Mouse (Mus musculus) E14TG2a.4 (cell line): ENCODE results near the gene Pof1b.
A peak's percentile ranks its signal among the peaks of the same experiment; 100 is the strongest.

ENCODE experiments used
- H3K27me3 ChIP-seq: 2 replicates; pipeline ENCODE4 v1.6.1; 2014; ENCODE audit warnings: low read length, control low read depth; ENCODE audit not compliant: insufficient read depth
- H3K36me3 ChIP-seq: 2 replicates; pipeline ENCODE4 v1.6.1; 2014; ENCODE audit warnings: low read length, control low read depth; ENCODE audit not compliant: insufficient read depth
- H3K4me1 ChIP-seq: replicated peaks from 2 replicates; pipeline ENCODE4 v1.6.1; 2014; ENCODE audit warnings: low read depth, low read length, control low read depth
- H3K4me3 ChIP-seq: replicated peaks from 2 replicates; pipeline ENCODE4 v1.5.1; 2014; ENCODE audit warnings: mild to moderate bottlenecking, low read length
- H3K9me3 ChIP-seq: 2 replicates; pipeline ENCODE4 v1.6.1; 2014; ENCODE audit warnings: low read length, control low read depth
- CTCF ChIP-seq: conservative IDR thresholded peaks from 2 replicates; pipeline ENCODE4 v1.5.1; 2014; ENCODE audit warnings: low read length
- NANOG ChIP-seq: IDR thresholded peaks from 2 replicates; pipeline ENCODE4 v1.6.1; 2014; ENCODE audit warnings: borderline replicate concordance, low read length, mixed read lengths
- POU5F1 ChIP-seq: IDR thresholded peaks from 2 replicates; pipeline ENCODE4 v1.6.1; 2014; ENCODE audit warnings: low read length, borderline replicate concordance

Pof1b gene

GRCm38 (mm10) chrX:112698508-112698907 is at the start of gene Pof1b:
Gene Pof1b (minus strand): TSS chrX:112698651.
- H3K4me3 ChIP-seq: no peak within 1 kb of the TSS
- no peak for TF ChIP-seq NANOG
- TF ChIP-seq CTCF: no peak
- TF ChIP-seq POU5F1: no peak

DNA sequence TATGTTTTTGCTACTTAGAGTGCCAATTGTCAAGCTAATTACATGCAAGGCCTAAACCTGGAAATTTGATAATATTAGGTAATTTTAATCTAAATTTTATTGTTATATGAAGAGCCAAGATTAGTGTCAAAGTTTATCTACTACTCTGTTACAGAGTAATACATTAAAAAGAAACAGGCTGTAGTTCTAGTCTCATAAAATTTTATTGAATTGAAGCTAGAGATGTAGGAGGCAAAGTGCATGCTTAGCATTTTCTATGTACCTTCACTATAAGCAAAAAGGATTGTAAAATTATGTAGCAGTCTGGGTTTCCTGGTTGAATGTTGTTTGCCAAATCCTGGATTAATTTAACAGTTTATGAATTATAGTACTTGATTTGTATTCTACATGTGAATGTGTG is 18.1 kb upstream of the Pof1b start:
- no peak for TF ChIP-seq POU5F1
- TF ChIP-seq NANOG: no peak
- TF ChIP-seq CTCF: no peak
- H3K27me3 ChIP-seq: no peaks in the 10 kb centered on the region
- H3K36me3 ChIP-seq: no peaks in the 10 kb centered on the region
- no peak overlapping the region for H3K4me3 ChIP-seq
- H3K9me3 ChIP-seq: no peaks in the 10 kb centered on the region
- no peaks in the 10 kb centered on the region for H3K4me1 ChIP-seq

More at GRCm38 (mm10) chrX:112698508-112698907, at the start of gene Pof1b:
- Histone ChIP-seq H3K27me3 (no peaks in the 10 kb centered on the region), H3K36me3 (no peaks in the 10 kb centered on the region), H3K4me1 (no peaks in the 10 kb centered on the region), H3K9me3 (no peaks in the 10 kb centered on the region)

- Histone ChIP-seq H3K36me3 (no peaks in the 10 kb centered on the region), H3K4me1 (no peaks in the 10 kb centered on the region), H3K9me3 (no peaks in the 10 kb centered on the region), H3K4me3 (no peak overlapping the region), H3K27me3 (no peaks in the 10 kb centered on the region)
- TF ChIP-seq CTCF: no peak
- no peak for TF ChIP-seq POU5F1
- TF ChIP-seq NANOG: no peak
These were observed 4.1 kb downstream of the Pof1b start for GRCm38 (mm10) chrX:112694392-112694791.

- Histone ChIP-seq H3K4me1 (no peaks in the 10 kb centered on the region), H3K9me3 (no peaks in the 10 kb centered on the region), H3K4me3 (no peak overlapping the region), H3K36me3 (no peaks in the 10 kb centered on the region), H3K27me3 (no peaks in the 10 kb centered on the region)
- TF ChIP-seq NANOG (no peak), POU5F1 (no peak), CTCF (no peak)
These were observed 17.8 kb downstream of the Pof1b start for GRCm38 (mm10) chrX:112680605-112681004.

GRCm38 (mm10) chrX:112675525-112675924 is 22.9 kb downstream of the Pof1b start:
- Histone ChIP-seq H3K27me3 (no peaks in the 10 kb centered on the region), H3K36me3 (no peaks in the 10 kb centered on the region), H3K4me1 (no peaks in the 10 kb centered on the region), H3K9me3 (no peaks in the 10 kb centered on the region), H3K4me3 (no peak overlapping the region)
- TF ChIP-seq POU5F1 (no peak), NANOG (no peak), CTCF (no peak)

DNA sequence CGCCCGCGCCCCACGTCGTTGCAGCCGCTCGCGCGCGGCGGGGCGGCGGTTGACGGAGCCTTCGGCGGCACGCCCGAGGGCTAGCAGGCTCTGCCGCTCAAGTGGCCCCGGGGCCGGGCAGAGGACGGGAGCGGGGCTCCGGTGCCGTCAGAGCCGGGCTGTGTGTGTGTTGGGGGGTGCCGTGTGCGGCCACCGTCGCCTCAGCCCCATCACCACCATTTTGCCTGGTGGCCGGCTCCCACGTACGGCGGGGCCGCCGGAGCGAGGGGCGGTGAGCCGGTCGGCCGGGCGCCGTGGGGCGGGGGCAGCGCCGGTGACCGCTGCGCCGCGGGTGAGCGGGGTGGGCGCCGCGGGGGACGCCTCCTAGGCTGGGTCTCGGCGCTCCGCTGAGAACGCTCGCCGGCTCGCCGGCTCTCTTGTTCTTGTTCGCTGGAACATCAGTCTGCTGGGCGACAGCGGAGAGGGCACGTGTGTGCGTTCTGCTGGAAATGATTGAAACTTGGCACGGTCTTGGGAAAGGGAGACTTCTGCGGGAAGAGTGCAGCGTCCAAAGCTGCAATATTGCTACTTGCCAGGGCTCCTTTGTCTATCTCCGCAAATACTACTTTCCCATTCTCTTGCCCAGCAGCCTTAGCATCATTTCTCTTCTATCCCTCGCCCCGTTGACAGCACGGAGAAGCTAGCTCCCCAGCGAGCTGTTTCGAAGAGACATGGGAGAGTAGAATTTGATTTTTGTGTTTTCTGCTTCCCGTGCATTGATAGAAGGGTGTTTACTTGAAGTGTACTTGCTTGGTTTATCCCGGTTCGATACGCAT is 96.9 kb downstream of the Pof1b start:
- no peaks in the 10 kb centered on the region for H3K4me1 ChIP-seq
- H3K36me3 ChIP-seq: no peaks in the 10 kb centered on the region
- H3K27me3 ChIP-seq: peaks cover 11% of the 10 kb centered on the region
- no peaks in the 10 kb centered on the region for H3K9me3 ChIP-seq
- TF ChIP-seq POU5F1: no peak
- TF ChIP-seq CTCF: no peak
- TF ChIP-seq NANOG: no peak
- H3K4me3 ChIP-seq: peak overlapping the region; percentile 76

DNA sequence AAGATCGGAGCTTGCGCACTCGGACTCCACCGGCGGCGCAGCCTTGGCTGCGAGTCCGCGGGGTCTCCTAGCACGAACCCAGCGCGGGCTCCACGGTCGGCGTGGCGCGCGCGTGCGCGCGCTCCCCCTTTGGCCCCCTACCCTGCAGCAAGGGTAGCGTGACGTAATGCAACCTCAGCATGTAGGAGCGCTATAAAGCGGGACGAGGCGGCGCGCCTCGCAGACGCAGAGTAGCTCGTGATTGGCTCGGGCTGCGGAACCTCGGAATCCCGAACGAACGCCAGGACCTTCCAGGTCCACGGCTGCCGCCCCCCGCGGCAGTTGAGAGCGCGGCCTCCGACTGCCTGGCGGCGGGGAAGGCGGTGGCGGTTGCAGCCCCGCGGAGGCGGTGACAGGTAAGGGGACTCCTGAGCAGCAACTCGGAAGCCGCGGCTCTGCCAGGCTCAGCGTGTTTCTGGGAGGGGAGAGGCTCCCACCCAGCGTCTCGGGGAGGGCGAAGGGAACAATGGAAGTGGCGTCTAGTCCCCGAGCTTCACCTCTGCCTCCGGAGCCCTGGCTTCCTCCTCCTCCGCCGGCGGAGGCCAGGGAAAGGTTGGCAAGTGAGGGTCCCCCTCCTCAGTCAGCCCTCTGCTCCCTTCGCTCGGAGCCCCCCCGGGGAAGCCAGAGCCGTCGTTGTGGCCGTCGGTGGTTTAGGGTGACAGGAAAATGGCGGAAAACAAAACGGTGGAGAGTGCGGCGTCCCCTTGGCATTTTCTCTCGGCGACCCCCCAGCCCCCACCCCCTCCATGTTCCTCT is 97.7 kb downstream of the Pof1b start, which contains the start of gene Zfp711:
Zfp711 (plus strand) TSS at position 16 of the 795 bp plus-strand sequence.
- Histone ChIP-seq H3K27me3 (peaks cover 11% of the 10 kb centered on the region), H3K9me3 (no peaks in the 10 kb centered on the region), H3K4me1 (no peaks in the 10 kb centered on the region), H3K4me3 (peak within 1 kb of the TSS; percentile 76), H3K36me3 (no peaks in the 10 kb centered on the region)
- TF ChIP-seq POU5F1 (no peak), NANOG (no peak), CTCF (no peak)
